Mouse (Mus musculus): ENCODE data around the gene Dynlt1b. TPM values are rescaled to one million over a fixed set of nuclear protein-coding genes. Genes with fewer than 3 reads are reported as not detected.
"Not testable (repeated sequence)": the region's sequence is repeated elsewhere in the genome, so short reads cannot be mapped to it uniquely, and the experiment has no call there.

Dynlt1b gene
- polyA plus RNA-seq, 1 experiment from 2014 or later = 1,039 TPM

DNA sequence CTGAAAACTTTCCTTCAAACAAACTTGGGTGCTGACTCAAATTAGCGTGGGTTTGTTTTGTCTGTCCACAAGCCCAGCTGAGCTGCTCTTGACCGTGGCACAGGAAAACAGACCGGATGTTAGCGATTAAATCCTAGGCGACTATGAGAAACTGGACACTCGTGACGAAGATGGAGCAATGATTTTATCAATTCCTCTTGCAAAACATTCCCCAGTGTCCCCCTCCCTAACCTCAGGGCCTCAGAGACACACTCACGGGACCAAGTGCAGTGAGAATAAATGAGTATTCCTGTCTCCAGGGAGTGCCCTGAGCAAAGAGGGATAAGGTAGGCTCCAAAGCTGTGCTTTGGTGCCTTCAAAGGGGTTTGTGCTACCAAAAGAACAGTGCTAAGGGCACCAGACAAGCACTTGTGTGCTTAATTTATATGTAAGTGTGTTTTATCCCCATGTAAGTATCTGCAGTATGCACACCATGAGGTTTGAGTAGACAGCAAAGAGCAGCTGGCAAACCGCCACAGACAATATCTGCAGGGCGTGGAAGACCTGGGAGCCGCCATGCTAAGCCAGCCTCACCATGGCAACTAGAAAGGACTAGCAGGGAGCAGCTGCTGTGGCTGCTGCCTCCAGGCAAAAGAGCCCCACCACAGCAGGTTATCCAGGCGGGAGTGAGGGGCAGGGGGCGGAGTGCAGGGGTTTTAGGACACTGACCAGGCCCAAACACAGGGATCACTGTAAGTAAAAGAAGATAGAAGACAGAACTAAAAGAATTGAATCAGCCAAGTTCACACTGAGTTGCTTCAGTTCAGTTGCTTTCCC lies 30.4 kb upstream of the Dynlt1b start:
- not testable (repeated sequence) for H3K9ac ChIP-seq, H3K4me2 ChIP-seq, H3K4me3 ChIP-seq, H3K9me3 ChIP-seq, H3K36me3 ChIP-seq, H3K27me3 ChIP-seq
- Histone ChIP-seq H3K4me1 (replicated peaks) (peaks cover 10% of the 10 kb centered on the region; the same call in 1 of the 2 replicates), H3K27ac (replicated peaks) (peak overlapping the region; percentile 78)
- peak; percentile 86 for ATAC-seq (ENCODE audit: low FRiP score, low read depth)
- WGBS = 18% methylated on average over 8 of the region's 13 CpGs

DNA sequence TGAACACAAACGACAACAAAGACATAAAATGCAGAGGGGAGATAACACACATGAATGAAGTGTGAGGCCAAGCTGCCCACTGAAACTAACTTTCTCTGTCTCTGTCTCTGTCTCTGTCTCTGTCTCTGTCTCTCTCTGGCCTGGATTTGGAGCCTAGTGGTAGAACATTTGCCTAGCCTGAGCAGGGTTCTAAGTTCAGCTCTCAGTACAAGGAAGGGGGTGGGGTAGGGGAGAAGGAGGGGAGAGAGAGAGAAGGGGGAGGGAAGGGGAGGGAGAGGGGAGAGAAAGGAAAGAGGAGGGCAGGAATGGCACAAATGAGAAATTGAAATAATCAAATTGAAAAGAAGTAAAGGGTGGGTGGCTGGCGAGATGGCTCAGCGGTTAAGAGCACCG lies 29.8 kb upstream of the Dynlt1b start:
- 60% methylated on average over 4 of the region's 4 CpGs for WGBS

DNA sequence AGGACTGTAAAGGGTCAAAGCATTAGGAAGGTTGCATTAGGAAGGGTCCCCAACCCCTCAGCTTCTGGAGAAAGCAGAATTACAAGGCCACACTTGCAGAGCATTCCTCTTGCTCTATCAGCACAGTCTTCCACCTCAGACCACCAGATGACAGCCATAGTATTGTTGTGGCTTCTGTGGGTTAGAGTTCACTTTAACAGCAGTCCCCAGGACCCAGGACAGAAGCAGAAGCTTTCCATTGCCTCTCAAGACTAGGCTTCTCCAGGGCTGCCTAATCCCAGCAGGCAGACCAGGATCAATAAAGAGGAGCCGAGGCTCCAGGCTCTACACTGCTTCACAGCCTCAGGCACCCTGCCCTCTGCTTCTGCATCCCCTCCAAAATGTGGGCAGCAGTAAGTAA lies 25.4 kb upstream of the Dynlt1b start:
- not testable (repeated sequence) for H3K27ac ChIP-seq (replicated peaks); H3K27me3 ChIP-seq; H3K4me3 ChIP-seq; H3K36me3 ChIP-seq; H3K4me2 ChIP-seq; H3K4me1 ChIP-seq (replicated peaks); H3K9ac ChIP-seq; ATAC-seq (ENCODE audit: low FRiP score, low read depth); H3K9me3 ChIP-seq
- 58% methylated on average over 1 of the region's 1 CpGs for WGBS

More for the DNA sequence above, 29.8 kb upstream of the Dynlt1b start:
- Histone ChIP-seq H3K27ac (replicated peaks) (peak overlapping the region; percentile 78), H3K4me1 (replicated peaks) (peaks cover 10% of the 10 kb centered on the region; the same call in 1 of the 2 replicates)
- ATAC-seq (ENCODE audit: low FRiP score, low read depth); H3K36me3 ChIP-seq; H3K9me3 ChIP-seq; H3K4me2 ChIP-seq; H3K4me3 ChIP-seq; H3K27me3 ChIP-seq; H3K9ac ChIP-seq: not testable (repeated sequence)

DNA sequence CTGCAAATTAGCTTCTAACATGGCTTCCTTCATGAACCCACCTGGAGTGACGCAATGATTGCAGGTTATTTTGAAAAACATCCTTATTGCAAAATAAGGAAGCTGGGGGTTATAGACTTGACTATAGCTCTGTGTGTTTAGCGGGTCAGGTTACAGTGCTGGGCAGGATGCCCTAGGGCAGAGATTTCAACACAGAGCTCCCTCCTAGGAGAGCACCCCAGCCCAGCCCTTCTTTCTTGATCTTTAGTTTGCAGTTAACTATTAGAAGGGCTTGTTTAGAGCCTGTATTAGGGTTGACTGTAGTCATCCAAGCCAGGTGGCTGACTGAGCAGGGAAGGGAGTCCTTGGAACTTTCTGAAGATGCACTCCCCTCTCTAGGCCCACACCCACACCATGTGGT lies 22.9 kb upstream of the Dynlt1b start:
- H3K9ac ChIP-seq; H3K4me2 ChIP-seq; H3K36me3 ChIP-seq; H3K4me3 ChIP-seq; H3K4me1 ChIP-seq (replicated peaks); H3K27me3 ChIP-seq; H3K27ac ChIP-seq (replicated peaks); H3K9me3 ChIP-seq; ATAC-seq (ENCODE audit: low FRiP score, low read depth): not testable (repeated sequence)
- 94% methylated on average over 1 of the region's 2 CpGs for WGBS

DNA sequence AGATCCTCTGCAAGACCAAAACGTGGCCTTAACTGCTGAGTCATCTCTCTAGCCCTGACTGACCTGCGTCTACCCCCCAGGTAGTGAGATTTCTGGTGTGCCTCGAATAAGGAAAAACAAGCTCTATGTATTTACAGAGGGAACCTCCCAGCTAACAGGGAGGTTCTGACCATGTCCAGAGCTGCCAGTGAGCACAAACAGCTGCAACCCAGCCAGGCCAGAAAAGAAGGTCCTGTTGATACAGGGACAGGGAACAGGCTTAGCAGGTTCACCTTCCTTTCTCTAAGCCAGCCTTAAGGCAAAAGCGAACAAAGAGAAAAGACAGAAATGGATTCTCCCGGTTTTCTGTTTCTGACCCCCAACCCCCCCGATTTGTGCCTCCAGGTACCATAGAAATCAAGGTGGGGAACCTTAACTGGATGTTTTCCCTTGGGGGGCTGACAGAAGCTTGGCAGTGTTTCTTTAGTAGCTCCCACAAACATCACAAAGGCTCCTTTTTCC lies 19.1 kb upstream of the Dynlt1b start:
- H3K4me1 ChIP-seq (replicated peaks); H3K9me3 ChIP-seq; H3K9ac ChIP-seq; H3K27me3 ChIP-seq; ATAC-seq (ENCODE audit: low FRiP score, low read depth); H3K27ac ChIP-seq (replicated peaks); H3K4me2 ChIP-seq; H3K36me3 ChIP-seq; H3K4me3 ChIP-seq: not testable (repeated sequence)
- 62% methylated on average over 6 of the region's 6 CpGs for WGBS

DNA sequence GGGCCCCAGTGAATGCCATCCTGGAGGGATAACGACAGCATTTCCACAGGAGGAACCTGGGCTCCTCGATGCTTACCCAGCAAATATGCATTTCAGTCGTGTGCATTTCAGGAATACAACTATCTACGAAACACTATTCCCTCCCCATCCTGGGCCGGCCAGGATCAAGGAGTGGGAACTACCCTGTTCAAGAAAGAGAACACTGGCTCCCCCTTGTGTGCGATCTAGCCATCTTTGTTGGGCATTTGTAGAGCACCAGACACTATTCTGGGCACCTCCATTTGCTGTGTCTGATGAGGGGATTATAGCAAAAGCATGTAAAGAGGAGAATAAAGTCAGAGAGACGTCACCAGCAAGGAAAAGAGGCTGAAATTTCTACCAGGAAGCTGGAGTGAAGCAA lies 12.8 kb upstream of the Dynlt1b start:
- WGBS = 37% methylated on average over 6 of the region's 7 CpGs
- not testable (repeated sequence) for H3K9me3 ChIP-seq; H3K4me2 ChIP-seq; H3K4me1 ChIP-seq (replicated peaks); H3K9ac ChIP-seq; H3K4me3 ChIP-seq; H3K36me3 ChIP-seq; H3K27ac ChIP-seq (replicated peaks); H3K27me3 ChIP-seq; ATAC-seq (ENCODE audit: low FRiP score, low read depth)

DNA sequence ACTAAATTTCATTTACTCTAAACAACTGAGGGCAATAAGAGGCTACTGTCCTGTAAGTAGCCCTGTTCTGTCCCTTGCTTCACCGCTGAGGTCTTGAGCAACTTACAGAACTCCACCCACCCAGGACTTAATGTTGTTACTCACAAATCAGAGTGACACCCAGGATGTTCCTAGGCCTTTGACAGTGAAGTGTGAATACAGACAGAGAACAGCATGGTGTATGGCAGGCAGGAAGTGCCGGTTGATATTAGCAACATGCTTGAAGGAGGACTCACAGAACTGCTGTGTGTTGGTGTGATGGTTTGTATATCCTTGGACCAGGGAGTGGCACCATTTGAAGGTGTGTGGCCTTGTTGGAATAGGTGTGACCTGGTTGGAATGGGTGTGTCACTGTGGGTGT lies 9.4 kb upstream of the Dynlt1b start:
- H3K4me3 ChIP-seq; ATAC-seq (ENCODE audit: low FRiP score, low read depth); H3K4me1 ChIP-seq (replicated peaks); H3K9ac ChIP-seq; H3K4me2 ChIP-seq; H3K36me3 ChIP-seq; H3K9me3 ChIP-seq; H3K27me3 ChIP-seq; H3K27ac ChIP-seq (replicated peaks): not testable (repeated sequence)
- WGBS = 96% methylated on average over 2 of the region's 2 CpGs

DNA sequence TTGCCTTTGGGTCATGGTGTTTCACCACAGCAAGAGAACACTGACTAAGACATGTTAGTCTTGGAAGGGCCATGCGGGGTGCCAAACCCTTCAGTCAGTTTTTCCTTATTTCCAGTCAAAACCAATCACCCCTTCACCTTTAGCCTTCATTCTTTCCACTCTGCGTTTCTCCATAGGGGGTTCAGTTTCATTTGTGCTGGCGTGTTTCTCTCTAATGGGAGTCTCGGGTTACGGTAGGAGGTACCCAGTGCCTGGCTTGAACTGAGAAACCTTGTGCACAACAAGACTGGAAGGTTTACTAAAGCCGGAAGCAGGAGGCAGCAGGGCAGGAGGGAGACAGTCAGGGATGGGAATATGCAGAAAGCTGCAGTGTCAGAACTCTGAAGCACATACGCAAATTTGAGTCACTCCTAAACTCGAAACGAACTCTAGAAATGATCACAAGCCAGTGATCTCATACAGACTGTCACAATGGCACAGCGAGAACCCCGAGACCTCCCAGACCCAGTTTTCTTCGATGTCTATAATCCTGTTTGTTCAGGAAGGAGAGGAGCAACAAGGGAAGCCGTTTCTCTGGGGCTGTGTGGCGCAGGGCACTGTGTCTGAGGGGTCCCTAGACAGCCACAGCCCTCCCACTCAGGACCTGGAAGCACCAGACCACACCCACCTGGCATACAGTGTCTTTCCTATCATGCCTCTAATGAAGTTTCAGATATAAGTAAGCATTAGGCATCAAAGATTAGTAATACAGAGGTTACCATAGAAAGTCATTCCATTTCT lies 8.2 kb upstream of the Dynlt1b start:
- H3K9me3 ChIP-seq = not testable (repeated sequence)

DNA sequence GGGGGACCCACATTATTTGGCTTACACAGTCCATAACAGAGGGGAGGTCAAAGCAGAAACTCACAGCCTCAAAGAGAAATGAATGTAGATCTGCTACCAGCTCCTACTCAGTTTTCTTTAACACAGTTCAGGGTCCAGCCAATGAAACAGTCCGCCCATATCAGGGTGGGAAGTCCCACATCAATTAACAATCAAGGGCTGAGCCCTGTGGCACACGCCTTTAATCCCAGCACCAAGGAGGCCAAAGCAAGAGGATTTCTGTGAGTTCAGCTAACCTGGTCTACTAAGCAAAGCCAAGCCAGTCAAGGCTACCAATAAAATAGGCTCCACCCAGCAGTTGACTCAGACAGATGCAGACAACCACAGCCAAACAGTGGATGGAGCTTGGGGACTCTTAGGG lies 7.5 kb upstream of the Dynlt1b start:
- ATAC-seq (ENCODE audit: low FRiP score, low read depth) = peak; percentile 20; the same call in 1 of the 2 replicates
- H3K36me3 ChIP-seq; H3K4me3 ChIP-seq; H3K9ac ChIP-seq; H3K9me3 ChIP-seq; H3K4me2 ChIP-seq; H3K27ac ChIP-seq (replicated peaks); H3K27me3 ChIP-seq; H3K4me1 ChIP-seq (replicated peaks): not testable (repeated sequence)
- 81% methylated on average over 2 of the region's 2 CpGs for WGBS

More for the DNA sequence above, 8.2 kb upstream of the Dynlt1b start:
- not testable (repeated sequence) for H3K27ac ChIP-seq (replicated peaks); H3K27me3 ChIP-seq; ATAC-seq (ENCODE audit: low FRiP score, low read depth); H3K36me3 ChIP-seq; H3K9ac ChIP-seq; H3K4me3 ChIP-seq; H3K4me1 ChIP-seq (replicated peaks); H3K4me2 ChIP-seq
- WGBS = 55% methylated on average over 13 of the region's 14 CpGs

DNA sequence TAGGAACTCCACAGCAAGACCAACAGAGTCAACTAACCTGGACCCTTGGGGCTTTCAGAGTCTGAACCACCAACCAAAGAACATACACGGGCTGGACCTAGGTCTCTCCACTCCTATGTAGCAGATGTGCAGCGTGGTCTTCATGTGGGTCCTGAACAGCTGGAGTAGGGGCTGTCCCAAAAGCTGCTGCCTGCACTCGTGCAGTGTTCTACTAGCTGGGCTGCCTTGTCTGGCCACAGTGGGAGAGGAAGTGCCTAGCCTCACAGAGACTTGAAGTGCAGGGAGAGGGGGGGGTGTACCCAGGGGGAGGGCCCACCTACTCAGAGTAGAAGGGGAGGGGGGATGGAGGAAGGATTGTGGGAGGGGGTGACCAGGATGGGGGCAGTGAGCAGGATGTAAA lies 7.1 kb upstream of the Dynlt1b start:
- not testable (repeated sequence) for H3K27ac ChIP-seq (replicated peaks); H3K4me2 ChIP-seq; H3K4me1 ChIP-seq (replicated peaks); H3K9me3 ChIP-seq; H3K36me3 ChIP-seq; H3K9ac ChIP-seq; H3K4me3 ChIP-seq; ATAC-seq (ENCODE audit: low FRiP score, low read depth); H3K27me3 ChIP-seq
- 65% methylated on average over 3 of the region's 3 CpGs for WGBS

DNA sequence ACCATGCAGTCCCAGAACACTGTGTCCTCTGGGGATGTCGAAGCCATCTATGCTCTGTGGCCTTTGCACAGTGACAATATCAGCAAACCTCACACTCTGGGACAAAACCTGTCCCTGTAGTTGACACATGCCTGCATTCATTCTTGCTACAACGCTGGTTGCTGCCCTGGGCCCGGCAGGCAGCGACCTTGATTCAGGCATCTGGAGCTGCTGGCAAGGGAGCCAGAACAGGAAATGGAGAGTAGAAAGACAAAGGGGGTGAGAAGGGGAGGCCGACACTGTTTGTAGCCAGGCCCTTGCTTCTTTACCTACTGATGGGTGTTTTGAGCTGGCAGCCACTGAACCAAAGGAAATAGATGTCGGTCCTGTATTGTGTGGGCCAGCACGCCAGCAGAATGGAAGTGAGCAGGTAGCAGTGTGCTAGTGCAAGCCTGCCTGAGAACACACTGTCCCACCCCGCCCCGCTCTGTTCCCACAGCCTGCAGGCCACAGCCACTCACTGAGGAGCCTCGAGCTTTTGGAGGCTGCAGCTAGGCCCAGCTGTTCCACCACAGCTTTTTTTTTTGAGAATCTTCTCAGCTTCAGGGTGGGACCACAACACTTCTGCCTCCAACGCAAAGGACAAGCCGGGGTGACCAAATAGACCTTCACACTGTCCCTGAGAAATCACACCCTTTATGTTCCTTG lies 5.5 kb upstream of the Dynlt1b start:
- peak; percentile 2; the same call in 1 of the 2 replicates for ATAC-seq (ENCODE audit: low FRiP score, low read depth)
- WGBS = 64% methylated on average over 12 of the region's 12 CpGs
- not testable (repeated sequence) for H3K27ac ChIP-seq (replicated peaks); H3K27me3 ChIP-seq; H3K4me3 ChIP-seq; H3K36me3 ChIP-seq; H3K9ac ChIP-seq; H3K9me3 ChIP-seq; H3K4me1 ChIP-seq (replicated peaks); H3K4me2 ChIP-seq

DNA sequence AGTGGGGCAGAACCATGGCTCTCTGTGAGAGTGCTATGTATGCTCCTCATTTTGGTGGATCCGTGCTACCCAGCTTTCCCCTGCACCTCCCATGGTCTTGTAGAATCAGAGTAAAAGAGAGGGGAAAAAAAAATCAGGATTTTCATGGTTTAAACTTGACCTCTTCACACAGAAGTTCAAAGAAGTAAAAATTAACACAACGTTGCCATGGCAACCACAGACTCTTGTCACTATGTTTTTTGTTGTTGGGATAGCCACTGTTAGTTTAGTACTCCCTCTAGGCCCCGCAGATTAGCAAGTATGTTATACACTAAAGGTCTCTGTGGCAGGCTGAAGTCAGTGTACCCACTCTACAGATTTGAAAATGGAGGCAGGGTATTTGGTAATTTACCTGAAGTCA lies 4.6 kb upstream of the Dynlt1b start:
- H3K27ac ChIP-seq (replicated peaks); H3K4me2 ChIP-seq; H3K9me3 ChIP-seq; H3K27me3 ChIP-seq; H3K36me3 ChIP-seq; H3K9ac ChIP-seq; ATAC-seq (ENCODE audit: low FRiP score, low read depth); H3K4me3 ChIP-seq; H3K4me1 ChIP-seq (replicated peaks): not testable (repeated sequence)
- 62% methylated on average over 3 of the region's 3 CpGs for WGBS

Measured in hindbrain, embryonic 15.5 days (tissue).